21 mouse cellular contexts compared by ENCODE assay signal in the genomic region with DNA sequence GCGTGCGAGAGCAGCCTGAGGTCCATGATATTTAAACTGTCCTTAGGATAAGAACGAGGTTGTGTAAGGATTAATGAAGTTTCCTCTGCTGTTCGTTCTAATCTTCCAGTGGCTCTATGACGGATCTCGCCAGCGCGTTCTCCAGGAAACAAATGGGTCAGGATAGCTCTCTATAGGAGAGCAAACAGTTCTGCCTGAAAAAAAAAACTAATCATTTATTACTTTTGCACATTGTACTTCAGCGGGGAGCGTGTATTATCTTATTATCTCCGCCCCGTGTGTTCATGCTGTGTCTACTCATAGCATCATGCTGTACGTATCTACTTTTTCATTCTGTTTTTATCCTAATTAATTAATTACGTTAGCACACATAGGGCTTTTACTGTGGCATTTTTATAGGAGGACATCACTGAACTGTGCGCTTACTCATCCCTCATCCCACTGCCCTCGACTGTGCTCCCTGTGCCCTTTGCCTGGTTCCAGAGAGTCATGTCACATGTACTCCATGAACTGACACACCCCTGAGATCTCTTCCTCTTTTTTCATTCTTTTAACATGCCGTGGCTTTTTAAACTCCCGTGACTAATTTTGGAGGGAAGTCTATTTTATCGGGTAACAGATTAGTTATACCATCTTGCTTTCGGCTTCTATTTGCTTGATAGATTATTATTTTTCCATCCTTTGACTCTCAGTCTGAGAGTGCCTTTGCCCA. TPM values are rescaled to one million over a fixed set of nuclear protein-coding genes. Genes with fewer than 3 reads are reported as not detected.
DNase-seq lines count a peak whose midpoint lies in the region; ATAC-seq and TF ChIP-seq lines count a peak whose summit lies in the region.
"Had no signal": no experiment of that assay in that cellular context is flagged by ENCODE, and none has a peak within 500 bp of the region (broad histone marks: within the 10 kb centered on the region; RNA-seq: fewer than 3 reads in every experiment).

No protein-coding gene starts in this region.

- H3K9me3 ChIP-seq in midbrain, embryonic 13.5 days, result no peaks in the 10 kb centered on the region
- no peaks in the 10 kb centered on the region for H3K9me3 ChIP-seq in midbrain, embryonic 11.5 days (ENCODE audit: control insufficient read depth, low read length)
- H3K9me3 ChIP-seq in hindbrain, embryonic 16.5 days (ENCODE audit: control insufficient read depth, low read length), result no peaks in the 10 kb centered on the region
- no peaks in the 10 kb centered on the region for H3K9me3 ChIP-seq in heart, embryonic 10.5 days
- H3K9me3 ChIP-seq: embryonic facial prominence, embryonic 10.5 days; lung, embryonic 15.5 days had no signal

- 0 out of 2 replicates have a peak, but pooled peaks cover 3% of the 10 kb centered on the region for H3K4me1 ChIP-seq in midbrain, embryonic 13.5 days (replicated peaks)
- no peaks in the 10 kb centered on the region for H3K4me1 ChIP-seq in midbrain, embryonic 11.5 days (ENCODE audit: control insufficient read depth, insufficient read depth, low read length)
- no peaks in the 10 kb centered on the region for H3K4me1 ChIP-seq in hindbrain, embryonic 16.5 days (ENCODE audit: control insufficient read depth, insufficient read depth, low read depth, low read length)
- peaks cover 12% of the 10 kb centered on the region for H3K4me1 ChIP-seq in heart, embryonic 10.5 days

- WGBS in midbrain, embryonic 13.5 days, result 72% methylated on average over 20 of the region's 20 CpGs
- 83% methylated on average over 20 of the region's 20 CpGs for WGBS in midbrain, embryonic 11.5 days
- WGBS in hindbrain, embryonic 16.5 days, result 56% methylated on average over 20 of the region's 20 CpGs
- WGBS in heart, embryonic 10.5 days, result 86% methylated on average over 20 of the region's 20 CpGs

- no peak for TF ChIP-seq POLR2A in myocyte (IDR thresholded peaks at IDR 0.05; ENCODE audit: insufficient read length, low read depth)

- no peak overlapping the region for H3K4me3 ChIP-seq in midbrain, embryonic 13.5 days (replicated peaks)
- no peak overlapping the region for H3K4me3 ChIP-seq in midbrain, embryonic 11.5 days (ENCODE audit: low read depth, low read length)
- peak overlapping the region; percentile 23 for H3K4me3 ChIP-seq in hindbrain, embryonic 16.5 days (ENCODE audit: low read length)
- no peak overlapping the region for H3K4me3 ChIP-seq in myocyte
- no peak overlapping the region for H3K4me3 ChIP-seq in heart, embryonic 10.5 days
- H3K4me3 ChIP-seq: embryonic facial prominence, embryonic 10.5 days; heart, adult 2 months; lung, embryonic 15.5 days had no signal

- DNase-seq in midbrain, embryonic 11.5 days (ENCODE audit: low spot score, missing footprints), result no peak
- DNase-seq in MN1 (ENCODE audit: low spot score), result peak; percentile 37
- DNase-seq in right cerebral cortex, adult 18-20 months, result no peak
- no peak for DNase-seq in heart, embryonic 10.5 days (ENCODE audit: low spot score)
- DNase-seq in frontal cortex, postnatal 25 days (ENCODE audit: low spot score in 2 of 2), result no peak
- DNase-seq: adrenal gland, postnatal 36 days; cerebellum, postnatal 25 days; heart, adult 2 months; heart, postnatal 14 days; kidney, adult 8-10 months; kidney, postnatal 36 days; retina, postnatal 1 day; thymus, adult 2 months had no signal

- no peak overlapping the region for H3ac ChIP-seq in myocyte (ENCODE audit: control insufficient read depth, insufficient read length)

- no peak for ATAC-seq in midbrain, embryonic 13.5 days
- no peak for ATAC-seq in midbrain, embryonic 11.5 days (ENCODE audit: low FRiP score)
- ATAC-seq in hindbrain, embryonic 16.5 days, result peak; percentile 56
- ATAC-seq: activated CD4-positive, CD25-positive, alpha-beta regulatory T cell, adult 4 months; CD4-positive, CD25-positive, alpha-beta regulatory T cell, adult 4 months had no signal

- H3K36me3 ChIP-seq in midbrain, embryonic 13.5 days, result no peaks in the 10 kb centered on the region
- no peaks in the 10 kb centered on the region for H3K36me3 ChIP-seq in midbrain, embryonic 11.5 days (ENCODE audit: control insufficient read depth, insufficient read depth, low read length)
- no peaks in the 10 kb centered on the region for H3K36me3 ChIP-seq in hindbrain, embryonic 16.5 days (ENCODE audit: control insufficient read depth, insufficient read depth, low read length)
- no peaks in the 10 kb centered on the region for H3K36me3 ChIP-seq in myocyte (ENCODE audit: control insufficient read depth, insufficient read depth)
- no peaks in the 10 kb centered on the region for H3K36me3 ChIP-seq in heart, embryonic 10.5 days
- H3K36me3 ChIP-seq: embryonic facial prominence, embryonic 10.5 days; lung, embryonic 15.5 days had no signal

- no peak overlapping the region for H3K27ac ChIP-seq in midbrain, embryonic 13.5 days
- no peak overlapping the region for H3K27ac ChIP-seq in midbrain, embryonic 11.5 days (ENCODE audit: low read depth, low read length)
- H3K27ac ChIP-seq in hindbrain, embryonic 16.5 days (ENCODE audit: low read depth, low read length), result no peak overlapping the region
- H3K27ac ChIP-seq in heart, embryonic 10.5 days, result no peak overlapping the region
- H3K27ac ChIP-seq: embryonic facial prominence, embryonic 10.5 days; heart, adult 2 months; lung, embryonic 15.5 days had no signal

- H3K9ac ChIP-seq in midbrain, embryonic 13.5 days (replicated peaks), result no peak overlapping the region
- H3K9ac ChIP-seq in midbrain, embryonic 11.5 days (ENCODE audit: low read length), result no peak overlapping the region
- H3K9ac ChIP-seq in hindbrain, embryonic 16.5 days (ENCODE audit: low read depth, low read length), result peak overlapping the region; percentile 32; the same call in 1 of the 2 replicates
- H3K9ac ChIP-seq: lung, embryonic 15.5 days had no signal

- H3K79me2 ChIP-seq in myocyte (ENCODE audit: control insufficient read depth, insufficient read depth), result no peaks in the 10 kb centered on the region

- H3K27me3 ChIP-seq in midbrain, embryonic 13.5 days, result 0 out of 2 replicates have a peak, but pooled peaks cover 5% of the 10 kb centered on the region
- no peaks in the 10 kb centered on the region for H3K27me3 ChIP-seq in midbrain, embryonic 11.5 days (ENCODE audit: control insufficient read depth, insufficient read depth, low read length)
- no peaks in the 10 kb centered on the region for H3K27me3 ChIP-seq in hindbrain, embryonic 16.5 days (replicated peaks; ENCODE audit: control insufficient read depth, insufficient read depth, low read length)
- H3K27me3 ChIP-seq in myocyte (ENCODE audit: control insufficient read depth, insufficient read depth, insufficient read length), result no peaks in the 10 kb centered on the region
- H3K27me3 ChIP-seq in heart, embryonic 10.5 days (ENCODE audit: insufficient read depth, poor library complexity, severe bottlenecking), result no peaks in the 10 kb centered on the region
- H3K27me3 ChIP-seq: lung, embryonic 15.5 days had no signal

- H3K4me2 ChIP-seq in midbrain, embryonic 13.5 days (replicated peaks), result 0 out of 2 replicates have a peak overlapping the region, but pooled peaks have one; percentile 8
- no peak overlapping the region for H3K4me2 ChIP-seq in midbrain, embryonic 11.5 days
- H3K4me2 ChIP-seq in hindbrain, embryonic 16.5 days (ENCODE audit: low read length), result peak overlapping the region; percentile 46
- peak overlapping the region; percentile 43 for H3K4me2 ChIP-seq in myocyte (ENCODE audit: low read depth)
- H3K4me2 ChIP-seq: liver, embryonic 11.5 days; lung, embryonic 15.5 days had no signal

TF ChIP-seq in myocyte, 11 proteins besides CTCF, POLR2A, EP300 and RAD21:
- TF ChIP-seq MYOD1 (IDR thresholded peaks at IDR 0.05; ENCODE audit: control insufficient read depth in 1 of 3, insufficient read length in 2 of 3, low read depth in 2 of 3) (no peak), E2F4 (IDR thresholded peaks at IDR 0.05; ENCODE audit: insufficient read depth) (no peak), TCF3 (IDR thresholded peaks at IDR 0.05; ENCODE audit: insufficient read length, low read depth) (no peak)

RNA-seq across cellular contexts. Expression of gene Dusp6, which starts 16.1 kb away (rescaled TPM):
- polyA plus RNA-seq in midbrain, embryonic 13.5 days (2015; fragmentation: Nextera tagmentation; extraction: Ambion mirVana), result 21.8 and 26.5 TPM in 2 replicates
- polyA plus RNA-seq in midbrain, embryonic 11.5 days (2014; fragmentation: Nextera tagmentation; extraction: Ambion mirVana), result 36.8 and 41.9 TPM in 2 replicates
- polyA plus RNA-seq in hindbrain, embryonic 16.5 days (2015; fragmentation: Nextera tagmentation; extraction: Ambion mirVana), result 35.2 and 37.0 TPM in 2 replicates
- 21.6 TPM for polyA plus RNA-seq in myocyte (2012; fragmentation: generic; extraction: Trizol)
- 58.5 and 65.3 TPM in 2 replicates for polyA plus RNA-seq in heart, embryonic 10.5 days (2016; fragmentation: Nextera tagmentation; extraction: Ambion mirVana)
